In genomic region chr2:153548221-153548923, GRCm38 (mm10) we compare ENCODE assay signal across 13 mouse cellular contexts. TPM values are rescaled to one million over a fixed set of nuclear protein-coding genes. Genes with fewer than 3 reads are reported as not detected.
DNase-seq lines count a peak whose midpoint lies in the region; ATAC-seq lines count a peak whose summit lies in the region.
"Had no signal": no experiment of that assay in that cellular context is flagged by ENCODE, and none has a peak within 500 bp of the region (broad histone marks: within the 10 kb centered on the region; RNA-seq: fewer than 3 reads in every experiment).

No protein-coding gene starts in this region.

- no peak overlapping the region for H3K27ac ChIP-seq in neural tube, embryonic 12.5 days
- peak overlapping the region; percentile 23 for H3K27ac ChIP-seq in hindbrain, embryonic 15.5 days (replicated peaks)
- H3K27ac ChIP-seq: embryonic facial prominence, embryonic 15.5 days had no signal

- no peaks in the 10 kb centered on the region for H3K9me3 ChIP-seq in neural tube, embryonic 12.5 days
- H3K9me3 ChIP-seq in hindbrain, embryonic 15.5 days, result no peaks in the 10 kb centered on the region
- H3K9me3 ChIP-seq: embryonic facial prominence, embryonic 15.5 days had no signal

- H3K4me3 ChIP-seq in neural tube, embryonic 12.5 days, result no peak overlapping the region
- H3K4me3 ChIP-seq in hindbrain, embryonic 15.5 days, result no peak overlapping the region
- H3K4me3 ChIP-seq: embryonic facial prominence, embryonic 15.5 days had no signal

- H3K9ac ChIP-seq in neural tube, embryonic 12.5 days, result no peak overlapping the region
- H3K9ac ChIP-seq in hindbrain, embryonic 15.5 days, result no peak overlapping the region
- H3K9ac ChIP-seq: embryonic facial prominence, embryonic 15.5 days had no signal

- DNase-seq in cerebellum, postnatal 10 days, result peak; percentile 64 to 72
- no peak for DNase-seq in cerebellum, postnatal 36 days
- no peak for DNase-seq in neural tube, embryonic 10.5 days (ENCODE audit: extremely low spot score, low spot score)
- peak; percentile 77 for DNase-seq in testis, postnatal 10 days (ENCODE audit: low spot score)
- no peak for DNase-seq in urinary bladder, adult 18-20 months (ENCODE audit: low spot score in 2 of 2)
- no peak for DNase-seq in cerebellum, adult 18-20 months

- no peak overlapping the region for H3K4me2 ChIP-seq in neural tube, embryonic 12.5 days (replicated peaks)
- 0 out of 2 replicates have a peak overlapping the region, but pooled peaks have one; percentile 9 for H3K4me2 ChIP-seq in hindbrain, embryonic 15.5 days
- H3K4me2 ChIP-seq: embryonic facial prominence, embryonic 15.5 days had no signal

- no peaks in the 10 kb centered on the region for H3K36me3 ChIP-seq in neural tube, embryonic 12.5 days
- H3K36me3 ChIP-seq in hindbrain, embryonic 15.5 days, result no peaks in the 10 kb centered on the region
- H3K36me3 ChIP-seq: embryonic facial prominence, embryonic 15.5 days had no signal

- peaks cover 18% of the 10 kb centered on the region for H3K4me1 ChIP-seq in neural tube, embryonic 12.5 days
- peaks cover 23% of the 10 kb centered on the region for H3K4me1 ChIP-seq in hindbrain, embryonic 15.5 days (replicated peaks)

- ATAC-seq in neural tube, embryonic 12.5 days (ENCODE audit: low FRiP score, low read depth), result peak; percentile 50; the same call in 1 of the 2 replicates
- peak; percentile 68 for ATAC-seq in hindbrain, embryonic 15.5 days (ENCODE audit: low FRiP score, low read depth)

- H3K27me3 ChIP-seq in neural tube, embryonic 12.5 days (replicated peaks), result 0 out of 2 replicates have a peak, but pooled peaks cover 4% of the 10 kb centered on the region
- H3K27me3 ChIP-seq in hindbrain, embryonic 15.5 days, result no peaks in the 10 kb centered on the region
- H3K27me3 ChIP-seq: embryonic facial prominence, embryonic 15.5 days had no signal

- WGBS in neural tube, embryonic 12.5 days, result 34% methylated on average over 14 of the region's 14 CpGs
- 23% methylated on average over 14 of the region's 14 CpGs for WGBS in hindbrain, embryonic 15.5 days

RNA-seq across cellular contexts. Expression of gene Nol4l, which starts 18.6 kb away (rescaled TPM):
- 36.3 and 39.9 TPM in 2 replicates for polyA plus RNA-seq in neural tube, embryonic 12.5 days (2016; fragmentation: Nextera tagmentation; extraction: Ambion mirVana)
- polyA plus RNA-seq in hindbrain, embryonic 15.5 days (2015; fragmentation: Nextera tagmentation; extraction: Ambion mirVana), result 42.6 and 45.4 TPM in 2 replicates

RNA-seq across cellular contexts. Expression of gene 4930404H24Rik, which starts 55.8 kb away (rescaled TPM):
- polyA plus RNA-seq in neural tube, embryonic 12.5 days (2016; fragmentation: Nextera tagmentation; extraction: Ambion mirVana), result not detected in 2 replicates
- not detected in 2 replicates for polyA plus RNA-seq in hindbrain, embryonic 15.5 days (2015; fragmentation: Nextera tagmentation; extraction: Ambion mirVana)
- polyA plus RNA-seq: embryonic facial prominence, embryonic 15.5 days; intestine, embryonic 14.5 days; liver, adult 2 months; neural tube, embryonic 11.5 days; stomach, embryonic 16.5 days had no signal

Comparison
In these comparisons a context has a peak if more than half of its experiments do, and no peak if none do; other contexts are left out.
1. DNase-seq: peak in cerebellum, postnatal 10 days (2 of 2) and testis, postnatal 10 days (single experiment); none in cerebellum, postnatal 36 days (0 of 2), neural tube, embryonic 10.5 days (single experiment), urinary bladder, adult 18-20 months (0 of 2) and cerebellum, adult 18-20 months (0 of 2).